Mouse (Mus musculus) E14TG2a.4 (cell line): Measurements from ENCODE around the gene Spaca4.

ENCODE experiments used
- CTCF ChIP-seq: conservative IDR thresholded peaks from 2 replicates; pipeline ENCODE4 v1.5.1; 2014; ENCODE audit warnings: low read length
- POU5F1 ChIP-seq: IDR thresholded peaks from 2 replicates; pipeline ENCODE4 v1.6.1; 2014; ENCODE audit warnings: low read length, borderline replicate concordance

- TF ChIP-seq CTCF: no peak
- no peak for TF ChIP-seq POU5F1
Observed at GRCm38 (mm10) chr7:45722348-45722713, 3.3 kb downstream of the Spaca4 start.
